Mouse (Mus musculus) adrenal gland, postnatal 0 days (tissue): ENCODE results near the gene Kcnq4. TPM values are rescaled to one million over a fixed set of nuclear protein-coding genes. Genes with fewer than 3 reads are reported as not detected.
A peak's percentile ranks its signal among the peaks of the same experiment; 100 is the strongest.

Source experiments
- microRNA-seq: library from miRNA; unstranded; fragments of <30 nt; microRNA quantifications from one replicate; pipeline ENCODE4, GENCODE M21; 2016; ENCODE audit warnings: borderline replicate concordance; ENCODE audit not compliant: insufficient number of aligned reads
- polyA plus RNA-seq: library from polyadenylated mRNA; unstranded; fragments of >200 nt; fragmentation: Nextera tagmentation; extraction: Ambion mirVana; gene quantifications from 2 replicates; pipeline ENCODE4 v1.2.1, GENCODE M21; 2015

Kcnq4 gene
- 2.5 and 4.0 TPM in 2 replicates for polyA plus RNA-seq

GRCm38 (mm10) chr4:120747941-120748866, at the start of gene Kcnq4:
Gene Kcnq4 (minus strand): TSS chr4:120748612.

GRCm38 (mm10) chr4:120666358-120667024, 81.9 kb downstream of the Kcnq4 start, which contains the start of gene Cited4:
Gene Cited4 (plus strand): TSS chr4:120666572.

Small RNAs within 50 kb of the gene (microRNA-seq; reads per million reads assigned to microRNA genes)
- gene Mir30c-1: 54.6 reads per million, percentile 36 among the genes with 10 or more reads in this experiment
- not detected for gene Mir30e
- gene Mir30f: not detected

Other genes with a start within 250 kb of the Kcnq4 start
- gene Slfnl1, start 216.4 kb downstream of the Kcnq4 start, polyA plus RNA-seq: not detected in 2 replicates
- 24.7 and 27.7 TPM in 2 replicates for gene Ctps, start 178.3 kb downstream of the Kcnq4 start, polyA plus RNA-seq
- gene Gm8439, start 159.9 kb downstream of the Kcnq4 start, polyA plus RNA-seq: not detected in 2 replicates
- 5.8 and 15.0 TPM in 2 replicates for gene Cited4, start 82.0 kb downstream of the Kcnq4 start, polyA plus RNA-seq
- gene Nfyc, start 83.0 kb upstream of the Kcnq4 start, polyA plus RNA-seq: 45.7 and 52.4 TPM in 2 replicates
- 4.7 and 6.2 TPM in 2 replicates for gene Rims3, start 106.2 kb upstream of the Kcnq4 start, polyA plus RNA-seq
- gene Exo5, start 176.4 kb upstream of the Kcnq4 start, polyA plus RNA-seq: 12.3 and 14.0 TPM in 2 replicates
- 3.1 and 3.3 TPM in 2 replicates for gene Zfp69, start 203.1 kb upstream of the Kcnq4 start, polyA plus RNA-seq